Mouse (Mus musculus) embryo, embryonic 9.5 days (tissue): ENCODE data around the gene Degs1.
A peak's percentile ranks its signal among the peaks of the same experiment; 100 is the strongest.
"Not testable (repeated sequence)": the region's sequence is repeated elsewhere in the genome, so short reads cannot be mapped to it uniquely, and the experiment has no call there.

Source experiments
- DNase-seq: peaks from one replicate; pipeline ENCODE4 v3.0.0-alpha.2; 2017; ENCODE audit errors: extremely low spot score

Gene Degs1

DNA sequence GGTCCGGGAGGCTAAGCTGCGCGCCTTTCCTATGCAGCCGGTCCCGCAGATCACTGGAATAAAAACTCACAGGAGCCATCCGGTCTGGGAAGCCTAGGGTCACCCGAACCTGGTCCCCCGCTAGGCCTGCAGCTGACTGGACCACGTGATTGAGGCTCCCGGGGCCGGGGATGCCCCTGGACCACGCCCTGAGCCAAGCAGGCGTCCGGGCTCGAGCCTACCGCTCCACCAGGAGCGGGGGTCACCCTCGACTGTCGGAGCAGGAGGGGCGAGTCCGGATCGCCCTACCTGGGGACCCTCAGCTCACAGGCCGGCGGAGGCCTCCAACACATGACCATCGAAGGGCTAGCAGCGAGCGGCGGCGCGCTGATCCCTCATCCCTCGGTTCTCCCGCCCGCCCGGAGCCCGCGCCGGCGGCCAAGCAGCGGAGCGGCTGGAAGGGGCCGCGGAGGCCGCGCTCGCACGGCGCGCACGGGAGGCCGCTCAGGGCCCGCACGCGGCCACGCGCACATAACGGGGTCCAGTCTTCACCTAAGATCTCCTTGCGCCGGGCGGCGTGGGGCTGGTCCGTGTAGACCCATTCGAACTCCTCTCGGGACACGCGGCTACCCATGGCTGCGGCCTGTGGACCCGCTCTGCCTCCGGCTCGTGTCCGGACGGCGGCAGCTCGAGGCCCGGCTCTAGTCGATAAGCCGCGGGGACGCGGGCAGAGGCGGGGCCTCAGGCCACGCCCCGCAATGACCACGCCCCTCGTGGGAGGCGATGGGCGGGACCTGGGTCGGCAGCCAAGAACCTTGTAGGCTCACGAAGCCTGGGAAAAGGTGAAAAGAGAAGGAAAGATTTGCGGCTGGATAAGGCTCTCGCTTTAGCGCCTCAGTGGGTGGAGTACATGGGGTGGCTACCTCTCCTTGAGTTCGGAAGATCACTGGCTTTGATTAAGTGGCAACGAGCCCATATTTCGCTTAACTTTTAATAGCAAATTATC is at the start of gene Degs1:
Gene Degs1, minus strand, starts transcription at position 714 of the 985 bp plus-strand sequence.
- DNase-seq = peak; percentile 99

DNA sequence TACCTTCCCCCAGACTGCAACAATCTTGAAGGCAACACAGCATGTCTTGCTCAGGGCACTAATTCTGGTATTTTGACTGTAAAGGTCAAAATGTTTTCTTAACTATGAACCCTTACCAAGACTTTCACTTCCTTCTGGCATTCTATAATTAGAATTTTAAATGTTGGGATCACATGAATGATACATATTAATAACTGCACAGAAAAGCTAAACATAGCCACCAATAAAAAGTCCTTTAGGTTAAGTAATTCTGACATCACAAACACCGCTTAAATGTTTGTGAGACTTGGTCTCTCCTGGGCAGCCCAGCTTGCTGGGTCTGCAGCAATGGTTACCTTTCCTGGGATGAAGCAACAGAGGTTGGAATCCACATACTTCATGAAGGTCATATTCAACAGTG is 43.3 kb upstream of the Degs1 start:
- no peak for DNase-seq

- DNase-seq = no peak
Measured at GRCm38 (mm10) chr1:182324552-182324951, 41.9 kb upstream of the Degs1 start.

GRCm38 (mm10) chr1:182323139-182323538 is 40.5 kb upstream of the Degs1 start:
- DNase-seq = no peak

DNA sequence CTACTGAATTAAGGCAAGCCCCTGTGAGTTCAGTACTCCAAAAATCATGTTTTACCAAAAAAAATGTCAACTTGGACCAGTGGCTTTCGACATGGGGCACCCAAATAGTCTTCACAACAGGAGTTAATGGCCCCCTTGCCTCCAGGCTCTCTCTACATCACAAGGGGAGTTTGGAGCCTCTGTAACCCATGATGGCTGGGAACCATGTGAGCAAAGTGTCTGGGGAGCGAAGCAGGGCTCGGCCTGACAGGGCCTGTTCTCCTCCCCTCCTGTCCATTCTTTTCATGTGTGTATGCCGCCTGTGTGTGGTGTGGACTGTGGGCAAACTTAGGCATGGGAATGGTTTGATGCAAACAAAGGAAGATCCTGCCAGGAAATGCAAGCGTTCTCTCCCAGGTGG is 31.6 kb upstream of the Degs1 start:
- DNase-seq = no peak

GRCm38 (mm10) chr1:182313181-182313580 is 30.6 kb upstream of the Degs1 start:
- no peak for DNase-seq

DNA sequence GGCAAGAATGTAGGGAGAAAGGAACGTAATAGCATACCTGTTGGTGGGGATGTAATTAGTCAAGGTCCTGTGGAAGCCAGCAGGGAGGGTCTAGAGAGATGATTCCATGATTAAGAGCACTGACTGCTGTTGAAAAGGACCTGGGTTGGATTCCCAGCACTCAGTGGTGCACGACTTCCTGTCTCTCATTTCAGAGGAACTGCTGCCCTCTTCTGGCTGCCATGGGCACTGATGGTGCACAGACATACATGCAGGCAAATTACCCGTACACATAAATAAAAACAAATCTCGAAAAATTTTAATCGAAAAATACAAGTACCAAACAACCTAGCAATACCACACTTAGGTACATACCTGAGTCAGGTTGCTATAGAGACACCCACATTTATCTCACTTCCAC is 28.8 kb upstream of the Degs1 start:
- DNase-seq = no peak

- DNase-seq = no peak
Measured at GRCm38 (mm10) chr1:182310316-182310715, 27.7 kb upstream of the Degs1 start.

DNA sequence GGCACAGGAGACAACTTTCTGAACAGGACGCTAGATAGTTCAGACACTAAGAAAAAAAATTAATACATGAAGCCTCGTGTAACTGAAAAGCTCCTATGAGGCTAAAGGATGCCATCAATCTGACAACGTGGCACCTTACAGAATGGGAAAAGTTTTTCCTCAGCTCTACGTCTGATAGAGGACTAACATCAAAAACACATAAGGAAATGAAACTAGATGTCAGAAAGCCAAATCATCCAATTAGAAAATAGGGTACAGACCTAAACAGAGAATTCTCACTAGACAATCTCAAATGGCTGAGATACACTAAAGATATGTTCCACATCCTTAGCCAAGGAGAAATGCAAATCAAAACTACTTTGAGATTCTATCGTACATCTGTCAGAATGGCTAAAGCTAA is 26.8 kb upstream of the Degs1 start:
- no peak for DNase-seq

- DNase-seq = no peak
Measured at GRCm38 (mm10) chr1:182302916-182303315, 20.3 kb upstream of the Degs1 start.

DNA sequence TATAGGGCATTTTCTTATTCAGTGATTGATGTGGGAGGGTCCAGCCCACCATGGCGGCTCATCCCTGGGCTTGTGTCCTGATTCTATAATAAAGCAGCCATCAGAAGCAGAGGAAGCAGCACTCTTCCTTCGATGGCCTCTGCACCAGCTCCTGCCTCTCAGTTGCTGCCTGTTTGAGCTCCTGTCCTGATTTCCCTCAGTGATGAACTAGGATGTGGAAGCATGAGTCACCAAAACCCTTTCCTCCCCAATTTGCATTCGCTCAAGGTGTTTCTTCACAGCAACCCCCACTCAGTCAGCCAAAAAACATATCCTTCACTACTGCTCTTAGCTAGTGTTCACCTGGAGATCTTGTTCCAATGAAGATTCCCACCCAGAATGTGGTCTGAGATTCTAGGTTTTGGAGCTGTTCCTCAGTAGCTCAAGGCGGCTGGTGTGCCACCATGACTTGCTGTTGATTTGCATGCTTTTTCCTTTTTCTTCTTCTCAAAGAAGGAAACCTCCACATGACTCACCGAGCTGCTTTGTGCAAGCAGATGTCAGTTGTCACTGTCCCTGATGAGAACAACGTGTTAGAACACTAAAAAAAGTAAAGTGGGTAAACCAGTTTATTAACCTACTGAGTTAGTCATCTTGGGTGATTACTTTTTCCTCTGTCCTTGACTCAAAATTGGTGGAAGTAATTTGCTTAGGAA is 19.7 kb upstream of the Degs1 start:
- no peak for DNase-seq

DNA sequence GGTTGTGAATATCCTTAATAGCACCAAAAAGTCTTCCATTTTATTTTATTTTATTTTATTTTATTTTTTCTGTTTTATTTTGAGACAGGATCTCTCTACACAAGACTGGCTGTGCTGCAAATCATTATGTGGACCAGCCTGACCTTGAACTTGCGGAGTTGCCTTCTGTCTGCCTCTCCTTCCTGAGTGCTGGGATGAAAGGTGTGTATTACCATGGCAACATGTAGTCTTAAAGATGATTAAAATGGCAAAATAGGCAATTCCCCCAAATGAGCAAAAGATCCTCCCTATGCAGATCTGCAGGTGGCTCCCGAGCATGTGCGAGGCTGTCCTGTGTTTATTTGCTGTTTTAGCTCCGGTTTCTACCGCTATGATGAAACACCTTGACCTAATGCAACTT is 15.2 kb upstream of the Degs1 start:
- no peak for DNase-seq

DNA sequence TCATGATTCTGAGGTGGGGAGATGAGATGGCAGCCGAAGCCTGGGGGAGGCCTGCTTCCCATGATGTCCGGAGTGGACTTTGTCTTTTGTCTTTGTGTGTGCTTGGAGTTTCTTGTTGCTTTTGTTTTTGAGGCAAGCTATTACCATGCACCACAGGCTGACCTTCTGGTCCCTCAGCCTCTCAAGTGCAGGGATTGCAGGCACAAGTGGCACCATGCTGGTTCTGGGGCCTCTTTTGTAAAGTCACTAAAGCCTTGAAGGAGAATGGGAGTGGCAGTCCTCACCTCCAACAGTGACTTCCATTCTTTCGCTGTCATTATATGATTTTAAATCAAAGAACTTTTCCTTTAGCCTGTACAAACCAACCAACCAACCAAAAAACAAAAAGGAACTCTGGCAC is 14.6 kb upstream of the Degs1 start:
- no peak for DNase-seq

DNA sequence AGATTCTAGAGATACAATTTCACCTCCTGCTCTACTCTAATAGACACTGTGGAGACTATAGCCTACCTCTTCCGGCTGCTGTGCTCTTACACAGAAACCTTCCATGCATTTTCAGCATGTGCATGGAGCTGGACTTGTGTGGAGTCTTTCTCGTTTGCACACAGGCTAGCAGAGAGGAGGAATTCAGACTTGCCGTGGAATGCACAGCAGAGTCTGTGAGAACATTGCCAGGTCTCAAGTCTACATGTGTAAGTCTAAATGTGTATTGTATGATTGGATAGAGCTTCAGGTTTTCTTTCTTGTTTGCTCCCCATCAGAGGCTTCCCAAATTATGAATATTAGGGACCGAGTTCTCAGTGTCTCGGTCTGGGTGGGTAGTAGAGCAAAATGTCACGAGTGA is 14.2 kb upstream of the Degs1 start:
- no peak for DNase-seq

- DNase-seq = no peak
Measured at GRCm38 (mm10) chr1:182296141-182296540, 13.5 kb upstream of the Degs1 start.

GRCm38 (mm10) chr1:182292291-182292690 is 9.7 kb upstream of the Degs1 start:
- DNase-seq = no peak

DNA sequence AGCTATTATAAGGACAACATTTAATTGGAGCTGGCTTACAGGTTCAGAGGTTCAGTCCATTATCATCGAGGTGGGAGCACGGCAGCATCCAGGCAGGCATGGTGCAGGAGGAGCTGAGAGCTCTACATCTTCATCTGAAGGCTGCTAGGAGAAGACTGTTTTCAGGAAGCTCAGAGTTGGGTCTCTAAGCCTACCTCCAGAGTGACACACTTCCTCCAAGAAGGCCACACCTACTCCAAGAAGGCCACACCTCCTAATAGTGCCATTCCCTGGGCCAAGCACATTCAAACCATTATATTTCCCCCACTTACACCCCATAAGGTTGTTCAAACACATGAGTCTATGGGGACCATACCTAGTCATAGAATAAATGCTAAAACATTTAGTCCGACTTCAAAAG is 8.1 kb upstream of the Degs1 start:
- not testable (repeated sequence) for DNase-seq

- no peak for DNase-seq
Measured at GRCm38 (mm10) chr1:182289781-182290180, 7.2 kb upstream of the Degs1 start.

GRCm38 (mm10) chr1:182288601-182289000 is 6.0 kb upstream of the Degs1 start:
- DNase-seq = no peak

GRCm38 (mm10) chr1:182287781-182288180 is 5.2 kb upstream of the Degs1 start:
- DNase-seq = no peak

DNA sequence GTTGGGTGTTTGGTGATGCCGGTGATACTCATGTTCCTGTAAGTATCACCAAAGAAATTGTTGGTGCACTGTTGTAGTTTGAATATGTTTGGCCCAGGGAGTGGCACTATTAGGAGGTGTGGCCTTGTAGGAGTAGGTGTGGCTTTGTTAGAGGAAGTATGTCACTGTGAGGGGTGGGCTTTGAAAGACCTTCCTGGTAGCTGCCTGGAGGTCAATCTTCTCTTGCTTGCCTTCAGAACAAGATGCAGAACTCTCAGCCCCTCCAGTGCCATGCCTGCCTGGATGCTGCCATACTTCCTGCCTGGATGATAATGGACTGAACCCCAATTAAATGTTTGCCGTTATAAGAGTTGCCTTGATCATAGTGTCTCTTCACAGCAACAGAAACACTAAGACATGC is 2.2 kb upstream of the Degs1 start:
- DNase-seq = no peak

GRCm38 (mm10) chr1:182283231-182283630 is 627 bp upstream of the Degs1 start:
- DNase-seq = no peak

GRCm38 (mm10) chr1:182281251-182281711 is 1.3 kb downstream of the Degs1 start:
- peak; percentile 46 for DNase-seq
